Mouse (Mus musculus) T-helper 17 cell (primary cell): Measurements from ENCODE around the gene Foxp1.

Experiments
- in situ Hi-C, 2 experiments: fragments of 300-600 bp; cut with MboI, MseI; formaldehyde crosslinking; loops; 1 replicate in 1 of 2; 2 replicates in 1 of 2; pipeline ENCODE4 v1.15.1; 2025; ENCODE audit warnings: high pct_unique_total_duplicates in 2 of 2

Foxp1 gene

GRCm38 (mm10) chr6:99441100-99441499 is 81.4 kb downstream of the Foxp1 start:
- in situ Hi-C loops: no loop called here

GRCm38 (mm10) chr6:99440606-99441005 is 81.9 kb downstream of the Foxp1 start:
- in situ Hi-C loops: no loop called here

GRCm38 (mm10) chr6:99439878-99440361 is 82.6 kb downstream of the Foxp1 start:
- in situ Hi-C loops: no loop called here

GRCm38 (mm10) chr6:99439214-99439877 is 83.2 kb downstream of the Foxp1 start:
- in situ Hi-C loops: no loop called here

GRCm38 (mm10) chr6:99436371-99436770 is 86.2 kb downstream of the Foxp1 start:
- in situ Hi-C loops: no loop called here

- in situ Hi-C loops: no loop called here
Observed at GRCm38 (mm10) chr6:99435140-99435539, 87.4 kb downstream of the Foxp1 start.

GRCm38 (mm10) chr6:99433006-99433405 is 89.5 kb downstream of the Foxp1 start:
- in situ Hi-C loops: loop anchor here in 1 of 2 experiments (5.0 kb wide), 1 partner anchor 46 kb away; no protein-coding TSS in a partner anchor

- in situ Hi-C loops: loop anchor here in 1 of 2 experiments (5.0 kb wide), 1 partner anchor 45 kb away; no protein-coding TSS in a partner anchor
Observed at GRCm38 (mm10) chr6:99431941-99432340, 90.6 kb downstream of the Foxp1 start.

GRCm38 (mm10) chr6:99430560-99430959 is 92.0 kb downstream of the Foxp1 start:
- in situ Hi-C loops: loop anchor here in 1 of 2 experiments (5.0 kb wide), 1 partner anchor 43 kb away; no protein-coding TSS in a partner anchor

- in situ Hi-C loops: loop anchor here in 1 of 2 experiments (5.0 kb wide), 1 partner anchor 42 kb away; no protein-coding TSS in a partner anchor
Observed at GRCm38 (mm10) chr6:99429378-99430131, 93.0 kb downstream of the Foxp1 start.

GRCm38 (mm10) chr6:99428961-99429360 is 93.6 kb downstream of the Foxp1 start:
- in situ Hi-C loops: no loop called here

- in situ Hi-C loops: no loop called here
Observed at GRCm38 (mm10) chr6:99427301-99427700, 95.2 kb downstream of the Foxp1 start.

- in situ Hi-C loops: no loop called here
Observed at GRCm38 (mm10) chr6:99425044-99425443, 97.5 kb downstream of the Foxp1 start.

GRCm38 (mm10) chr6:99420666-99421065 is 101.9 kb downstream of the Foxp1 start:
- in situ Hi-C loops: loop anchor here (5.0 kb wide), 2 partner anchors 78 to 138 kb away; no protein-coding TSS in a partner anchor

- in situ Hi-C loops: no loop called here
Observed at GRCm38 (mm10) chr6:99412598-99412997, 109.9 kb downstream of the Foxp1 start.

- in situ Hi-C loops: no loop called here
Observed at GRCm38 (mm10) chr6:99409602-99410001, 112.9 kb downstream of the Foxp1 start.

GRCm38 (mm10) chr6:99408880-99409279 is 113.6 kb downstream of the Foxp1 start:
- in situ Hi-C loops: no loop called here

- in situ Hi-C loops: no loop called here
Observed at GRCm38 (mm10) chr6:99403755-99404390, 118.6 kb downstream of the Foxp1 start.

GRCm38 (mm10) chr6:99402941-99403340 is 119.6 kb downstream of the Foxp1 start:
- in situ Hi-C loops: no loop called here

GRCm38 (mm10) chr6:99402370-99402769 is 120.2 kb downstream of the Foxp1 start:
- in situ Hi-C loops: no loop called here

- in situ Hi-C loops: no loop called here
Observed at GRCm38 (mm10) chr6:99401801-99402200, 120.7 kb downstream of the Foxp1 start.

- in situ Hi-C loops: no loop called here
Observed at GRCm38 (mm10) chr6:99401211-99401610, 121.3 kb downstream of the Foxp1 start.
